Mouse (Mus musculus): ENCODE data around the gene Prmt1. TPM values are rescaled to one million over a fixed set of nuclear protein-coding genes. Genes with fewer than 3 reads are reported as not detected.

The Prmt1 gene
- polyA plus RNA-seq, 1 experiment from 2014 or later = 76.8 TPM

GRCm38 (mm10) chr7:44981539-44981938 lies 4.8 kb downstream of the Prmt1 start:
- no peak for TF ChIP-seq CTCF (IDR thresholded peaks at IDR 0.05; ENCODE audit: low read depth)
- H3K4me3 ChIP-seq (ENCODE audit: low read depth, low read length) = no peak overlapping the region
- H3K9me3 ChIP-seq (ENCODE audit: low read length) = no peaks in the 10 kb centered on the region
- WGBS (ENCODE audit: insufficient replicate concordance) = 91% methylated on average over 8 of the region's 8 CpGs
- no peak for DNase-seq
- no peak overlapping the region for H3K4me2 ChIP-seq (ENCODE audit: low read depth, low read length)
- ATAC-seq = no peak
- H3K36me3 ChIP-seq (replicated peaks; ENCODE audit: insufficient read depth, low read length) = peaks cover 36% of the 10 kb centered on the region
- H3K9ac ChIP-seq (replicated peaks) = no peak overlapping the region
- no peak overlapping the region for H3K27ac ChIP-seq (ENCODE audit: low read depth)
- H3K4me1 ChIP-seq (ENCODE audit: insufficient read depth) = peaks cover 3% of the 10 kb centered on the region
- no peaks in the 10 kb centered on the region for H3K27me3 ChIP-seq (ENCODE audit: insufficient read depth, low read length)

GRCm38 (mm10) chr7:44978300-44978699 lies 8.1 kb downstream of the Prmt1 start:
- no peaks in the 10 kb centered on the region for H3K27me3 ChIP-seq (ENCODE audit: insufficient read depth, low read length)
- H3K4me1 ChIP-seq (ENCODE audit: insufficient read depth) = peaks cover 8% of the 10 kb centered on the region
- no peak overlapping the region for H3K9ac ChIP-seq (replicated peaks)
- TF ChIP-seq CTCF (IDR thresholded peaks at IDR 0.05; ENCODE audit: low read depth) (peak; percentile 16; the same call in 1 of the 2 replicates), EP300 (IDR thresholded peaks at IDR 0.05; ENCODE audit: low read depth) (no peak)
- H3K4me3 ChIP-seq (ENCODE audit: low read depth, low read length) = no peak overlapping the region
- 83% methylated on average over 3 of the region's 3 CpGs for WGBS (ENCODE audit: insufficient replicate concordance)
- no peak for ATAC-seq
- peaks cover 37% of the 10 kb centered on the region for H3K36me3 ChIP-seq (replicated peaks; ENCODE audit: insufficient read depth, low read length)
- DNase-seq = no peak
- H3K9me3 ChIP-seq (ENCODE audit: low read length) = no peaks in the 10 kb centered on the region
- H3K4me2 ChIP-seq (ENCODE audit: low read depth, low read length) = no peak overlapping the region
- H3K27ac ChIP-seq (ENCODE audit: low read depth) = no peak overlapping the region

GRCm38 (mm10) chr7:44975117-44975419 lies 11.3 kb downstream of the Prmt1 start:
- 40% methylated on average over 6 of the region's 6 CpGs for WGBS (ENCODE audit: insufficient replicate concordance)
- ATAC-seq (no peak), DNase-seq (no peak)
- TF ChIP-seq CTCF (IDR thresholded peaks at IDR 0.05; ENCODE audit: low read depth) (no peak), EP300 (IDR thresholded peaks at IDR 0.05; ENCODE audit: low read depth) (no peak)
- Histone ChIP-seq H3K4me2 (ENCODE audit: low read depth, low read length) (peak overlapping the region; percentile 69; the same call in 1 of the 2 replicates), H3K4me1 (ENCODE audit: insufficient read depth) (peaks cover 15% of the 10 kb centered on the region), H3K9ac (replicated peaks) (no peak overlapping the region), H3K27ac (ENCODE audit: low read depth) (peak overlapping the region; percentile 11; the same call in 1 of the 2 replicates), H3K4me3 (ENCODE audit: low read depth, low read length) (no peak overlapping the region), H3K27me3 (ENCODE audit: insufficient read depth, low read length) (peaks cover 3% of the 10 kb centered on the region; the same call in 1 of the 2 replicates), H3K36me3 (replicated peaks; ENCODE audit: insufficient read depth, low read length) (peaks cover 16% of the 10 kb centered on the region), H3K9me3 (ENCODE audit: low read length) (no peaks in the 10 kb centered on the region)

- peaks cover 15% of the 10 kb centered on the region for H3K4me1 ChIP-seq (ENCODE audit: insufficient read depth)
- H3K27ac ChIP-seq (ENCODE audit: low read depth) = peak within 1 kb of the TSS; percentile 68; the same call in 1 of the 2 replicates
- peak within 1 kb of the TSS; percentile 44 for H3K9ac ChIP-seq (replicated peaks)
These were observed 11.8 kb downstream of the Prmt1 start, which contains the start of gene Cpt1c for GRCm38 (mm10) chr7:44974383-44975116. Gene Cpt1c (minus strand): TSS chr7:44974851.

GRCm38 (mm10) chr7:44973415-44974130 lies 12.8 kb downstream of the Prmt1 start:
- H3K4me3 ChIP-seq (ENCODE audit: low read depth, low read length) = peak overlapping the region; percentile 31

More at GRCm38 (mm10) chr7:44974383-44975116, 11.8 kb downstream of the Prmt1 start, which contains the start of gene Cpt1c:
- DNase-seq (peak; percentile 77), ATAC-seq (peak; percentile 66)
- peak within 1 kb of the TSS; percentile 31 for H3K4me3 ChIP-seq (ENCODE audit: low read depth, low read length)
- peaks cover 11% of the 10 kb centered on the region for H3K36me3 ChIP-seq (replicated peaks; ENCODE audit: insufficient read depth, low read length)
- WGBS (ENCODE audit: insufficient replicate concordance) = 5% methylated on average over 22 of the region's 22 CpGs
- H3K27me3 ChIP-seq (ENCODE audit: insufficient read depth, low read length) = peaks cover 3% of the 10 kb centered on the region; the same call in 1 of the 2 replicates
- no peaks in the 10 kb centered on the region for H3K9me3 ChIP-seq (ENCODE audit: low read length)
- peak; percentile 13; the same call in 1 of the 2 replicates for TF ChIP-seq CTCF (IDR thresholded peaks at IDR 0.05; ENCODE audit: low read depth)
- TF ChIP-seq EP300 (IDR thresholded peaks at IDR 0.05; ENCODE audit: low read depth) = 0 out of 2 replicates have a peak, but pooled peaks have one; percentile 44
- H3K4me2 ChIP-seq (ENCODE audit: low read depth, low read length) = peak within 1 kb of the TSS; percentile 69

GRCm38 (mm10) chr7:44971142-44971541 lies 15.2 kb downstream of the Prmt1 start:
- peak overlapping the region; percentile 89; the same call in 1 of the 2 replicates for H3K4me2 ChIP-seq (ENCODE audit: low read depth, low read length)
- no peak overlapping the region for H3K4me3 ChIP-seq (ENCODE audit: low read depth, low read length)

More at GRCm38 (mm10) chr7:44973415-44974130, 12.8 kb downstream of the Prmt1 start:
- TF ChIP-seq EP300 (IDR thresholded peaks at IDR 0.05; ENCODE audit: low read depth) = no peak
- WGBS (ENCODE audit: insufficient replicate concordance) = 45% methylated on average over 14 of the region's 14 CpGs
- H3K27me3 ChIP-seq (ENCODE audit: insufficient read depth, low read length) = peaks cover 3% of the 10 kb centered on the region; the same call in 1 of the 2 replicates
- H3K4me1 ChIP-seq (ENCODE audit: insufficient read depth) = peaks cover 15% of the 10 kb centered on the region
- H3K9me3 ChIP-seq (ENCODE audit: low read length) = no peaks in the 10 kb centered on the region
- H3K27ac ChIP-seq (ENCODE audit: low read depth) = no peak overlapping the region
- peak overlapping the region; percentile 44 for H3K9ac ChIP-seq (replicated peaks)
- DNase-seq (no peak), ATAC-seq (no peak)
- H3K36me3 ChIP-seq (replicated peaks; ENCODE audit: insufficient read depth, low read length) = peaks cover 7% of the 10 kb centered on the region
- H3K4me2 ChIP-seq (ENCODE audit: low read depth, low read length) = peak overlapping the region; percentile 69

More at GRCm38 (mm10) chr7:44971142-44971541, 15.2 kb downstream of the Prmt1 start:
- no peaks in the 10 kb centered on the region for H3K36me3 ChIP-seq (replicated peaks; ENCODE audit: insufficient read depth, low read length)
- ATAC-seq = no peak
- peaks cover 3% of the 10 kb centered on the region; the same call in 1 of the 2 replicates for H3K27me3 ChIP-seq (ENCODE audit: insufficient read depth, low read length)
- 66% methylated on average over 7 of the region's 7 CpGs for WGBS (ENCODE audit: insufficient replicate concordance)
- no peak for DNase-seq
- H3K9me3 ChIP-seq (ENCODE audit: low read length) = no peaks in the 10 kb centered on the region
- peaks cover 15% of the 10 kb centered on the region for H3K4me1 ChIP-seq (ENCODE audit: insufficient read depth)
- H3K9ac ChIP-seq (replicated peaks) = no peak overlapping the region
- no peak overlapping the region for H3K27ac ChIP-seq (ENCODE audit: low read depth)
- TF ChIP-seq CTCF (IDR thresholded peaks at IDR 0.05; ENCODE audit: low read depth) (no peak), EP300 (IDR thresholded peaks at IDR 0.05; ENCODE audit: low read depth) (no peak)

Measured in liver, postnatal 0 days (tissue).